Mouse (Mus musculus): ENCODE results near the gene Slf2. TPM values are rescaled to one million over a fixed set of nuclear protein-coding genes. Genes with fewer than 3 reads are reported as not detected.

The Slf2 gene
- total RNA-seq, 4 experiments from 2014 or later, result 10.9 to 13.7 (median 11.0) TPM

- DNase-seq (ENCODE audit: low spot score in 2 of 2), result peak in 1 of 2 experiments; percentile 36
These were observed 22.9 kb upstream of the Slf2 start for GRCm38 (mm10) chr19:44907851-44908690.

- DNase-seq (ENCODE audit: low spot score in 2 of 2), result no peak
These were observed 22.0 kb upstream of the Slf2 start for GRCm38 (mm10) chr19:44908836-44909460.

- DNase-seq (ENCODE audit: low spot score in 2 of 2), result no peak
These were observed 16.3 kb upstream of the Slf2 start for GRCm38 (mm10) chr19:44914481-44915249.

GRCm38 (mm10) chr19:44918171-44918570 is 12.8 kb upstream of the Slf2 start:
- DNase-seq (ENCODE audit: low spot score in 2 of 2), result no peak

GRCm38 (mm10) chr19:44921466-44922139 is 9.3 kb upstream of the Slf2 start:
- no peak for DNase-seq (ENCODE audit: low spot score in 2 of 2)

GRCm38 (mm10) chr19:44922521-44922920 is 8.4 kb upstream of the Slf2 start:
- DNase-seq (ENCODE audit: low spot score in 2 of 2), result no peak

- no peak for DNase-seq (ENCODE audit: low spot score in 2 of 2)
These were observed 6.3 kb upstream of the Slf2 start for GRCm38 (mm10) chr19:44924699-44925098.

GRCm38 (mm10) chr19:44926781-44927180 is 4.2 kb upstream of the Slf2 start:
- no peak for DNase-seq (ENCODE audit: low spot score in 2 of 2)

- DNase-seq (ENCODE audit: low spot score in 2 of 2), result no peak
These were observed 3.7 kb upstream of the Slf2 start for GRCm38 (mm10) chr19:44927250-44927649.

- DNase-seq (ENCODE audit: low spot score in 2 of 2), result no peak
These were observed 2.8 kb upstream of the Slf2 start for GRCm38 (mm10) chr19:44928185-44928584.

- DNase-seq (ENCODE audit: low spot score in 2 of 2), result no peak
These were observed 1.7 kb upstream of the Slf2 start for GRCm38 (mm10) chr19:44929251-44929650.

- no peak for DNase-seq (ENCODE audit: low spot score in 2 of 2)
These were observed 1.3 kb upstream of the Slf2 start for GRCm38 (mm10) chr19:44929663-44930062.

GRCm38 (mm10) chr19:44930122-44930521 is 829 bp upstream of the Slf2 start:
- DNase-seq (ENCODE audit: low spot score in 2 of 2), result no peak

- DNase-seq (ENCODE audit: low spot score in 2 of 2), result peak; percentile 76 to 81
These were observed 456 bp downstream of the Slf2 start for GRCm38 (mm10) chr19:44931454-44931759.

GRCm38 (mm10) chr19:44932051-44932450 is 1.1 kb downstream of the Slf2 start:
- no peak for DNase-seq (ENCODE audit: low spot score in 2 of 2)

- no peak for DNase-seq (ENCODE audit: low spot score in 2 of 2)
These were observed 2.2 kb downstream of the Slf2 start for GRCm38 (mm10) chr19:44933136-44933535.

GRCm38 (mm10) chr19:44959633-44960032 is 28.7 kb downstream of the Slf2 start:
- no peak for DNase-seq (ENCODE audit: low spot score in 2 of 2)

- DNase-seq (ENCODE audit: low spot score in 2 of 2), result no peak
These were observed 35.0 kb downstream of the Slf2 start for GRCm38 (mm10) chr19:44965978-44966377.

GRCm38 (mm10) chr19:44968329-44968728 is 37.4 kb downstream of the Slf2 start:
- DNase-seq (ENCODE audit: low spot score in 2 of 2), result no peak

- DNase-seq (ENCODE audit: low spot score in 2 of 2), result no peak
These were observed 45.7 kb downstream of the Slf2 start for GRCm38 (mm10) chr19:44976636-44977035.

GRCm38 (mm10) chr19:44977148-44977547 is 46.2 kb downstream of the Slf2 start:
- no peak for DNase-seq (ENCODE audit: low spot score in 2 of 2)

GRCm38 (mm10) chr19:44980787-44981186 is 49.8 kb downstream of the Slf2 start:
- no peak for DNase-seq (ENCODE audit: low spot score in 2 of 2)

Data from gastrocnemius, adult 8-10 months (tissue).